Mouse (Mus musculus) sigmoid colon, adult 10 weeks (tissue): ENCODE data around the gene Myo1b. TPM values are rescaled to one million over a fixed set of nuclear protein-coding genes. Genes with fewer than 3 reads are reported as not detected.

Source experiments
- polyA plus RNA-seq: library from polyadenylated mRNA; stranded (reverse); fragments of 350-450 nt; fragmentation: Illumina TruSeq; extraction: RNeasy Lipid Tissue Mini Kit (QIAGEN cat#74804); gene quantifications from one replicate; pipeline ENCODE4 v1.2.3, GENCODE M21; 2014; ENCODE audit warnings: low read depth, low replicate concordance

Gene Myo1b
- 61.2 TPM for polyA plus RNA-seq

GRCm38 (mm10) chr1:51915576-51916156 lies at the start of gene Myo1b:
TSS of gene Myo1b (minus strand) at chr1:51916071.

Other genes with a start within 250 kb of the Myo1b start
- 3.0 TPM for gene Stat4, start 71.1 kb upstream of the Myo1b start, polyA plus RNA-seq
- 75.5 TPM for gene Stat1, start 203.4 kb upstream of the Myo1b start, polyA plus RNA-seq